Comparison of ENCODE assay signal across 8 mouse cellular contexts in the genomic region with DNA sequence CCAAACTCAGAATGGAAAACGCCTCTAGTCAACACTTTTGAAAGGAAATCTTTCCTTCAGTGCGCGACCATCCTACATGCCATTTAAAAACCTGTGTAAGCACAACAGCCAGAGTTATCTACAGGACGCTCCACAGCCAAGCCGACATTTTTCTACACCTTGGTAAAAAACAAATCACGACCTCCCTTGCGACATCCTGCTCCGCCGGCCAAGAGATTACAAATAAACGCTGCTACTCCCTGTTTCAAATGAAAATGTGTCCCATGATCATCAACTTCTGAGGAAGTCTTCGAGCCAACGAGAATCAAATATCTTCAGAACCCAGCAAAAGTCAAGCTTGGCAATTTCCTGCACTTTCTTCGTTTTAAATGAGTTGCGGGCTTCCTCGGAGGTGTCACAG. TPM values are rescaled to one million over a fixed set of nuclear protein-coding genes. Genes with fewer than 3 reads are reported as not detected.
DNase-seq lines count a peak whose midpoint lies in the region; ATAC-seq and TF ChIP-seq lines count a peak whose summit lies in the region.

No protein-coding gene starts in this region.

- peaks cover 4% of the 10 kb centered on the region for H3K4me1 ChIP-seq in testis, adult 2 months (ENCODE audit: control insufficient read depth, insufficient read depth, low read length)
- peaks cover 27% of the 10 kb centered on the region for H3K4me1 ChIP-seq in forebrain, embryonic 14.5 days (ENCODE audit: control insufficient read depth, insufficient read depth, low read length)
- H3K4me1 ChIP-seq in liver, embryonic 16.5 days (ENCODE audit: control insufficient read depth, low read depth, low read length), result peaks cover 28% of the 10 kb centered on the region
- peaks cover 21% of the 10 kb centered on the region for H3K4me1 ChIP-seq in stomach, embryonic 15.5 days

- no peak for ATAC-seq in forebrain, embryonic 14.5 days
- ATAC-seq in liver, embryonic 16.5 days (ENCODE audit: low read depth), result no peak
- ATAC-seq in stomach, embryonic 15.5 days (ENCODE audit: insufficient read depth, low FRiP score, low read depth), result no peak

- WGBS in forebrain, embryonic 14.5 days, result 6% methylated on average over 15 of the region's 15 CpGs
- WGBS in liver, embryonic 16.5 days (ENCODE audit: insufficient replicate concordance), result 3% methylated on average over 15 of the region's 15 CpGs
- under 1% methylated on average over 15 of the region's 15 CpGs for WGBS in stomach, embryonic 15.5 days

- H3K4me3 ChIP-seq in testis, adult 2 months (ENCODE audit: control insufficient read depth, low read depth, low read length), result peak overlapping the region; percentile 81
- H3K4me3 ChIP-seq in forebrain, embryonic 14.5 days (ENCODE audit: low read depth, low read length), result peak overlapping the region; percentile 86
- H3K4me3 ChIP-seq in liver, embryonic 16.5 days (ENCODE audit: low read depth, low read length), result peak overlapping the region; percentile 83
- H3K4me3 ChIP-seq in stomach, embryonic 15.5 days (replicated peaks), result peak overlapping the region; percentile 86

- H3K36me3 ChIP-seq in testis, adult 2 months (ENCODE audit: control insufficient read depth, insufficient read depth, low read length), result peaks cover 5% of the 10 kb centered on the region
- H3K36me3 ChIP-seq in forebrain, embryonic 14.5 days (ENCODE audit: control insufficient read depth, insufficient read depth, low read length), result peaks cover 26% of the 10 kb centered on the region
- H3K36me3 ChIP-seq in liver, embryonic 16.5 days (ENCODE audit: control insufficient read depth, insufficient read depth), result peaks cover 12% of the 10 kb centered on the region
- peaks cover 21% of the 10 kb centered on the region for H3K36me3 ChIP-seq in stomach, embryonic 15.5 days

- intact Hi-C loops in gastrocnemius, postnatal 14 days (cut with DNase I; ENCODE audit: low total_unique reads), result loop anchor here (5.0 kb wide), 1 partner anchor 52 kb away; no protein-coding TSS in a partner anchor

- H3K27ac ChIP-seq in testis, adult 2 months (ENCODE audit: control insufficient read depth, insufficient read depth, low read depth, low read length), result peak overlapping the region; percentile 79
- no peak overlapping the region for H3K27ac ChIP-seq in forebrain, embryonic 14.5 days (ENCODE audit: low read depth, low read length)
- peak overlapping the region; percentile 84 for H3K27ac ChIP-seq in liver, embryonic 16.5 days (ENCODE audit: low read length)
- H3K27ac ChIP-seq in stomach, embryonic 15.5 days, result peak overlapping the region; percentile 91; the same call in 1 of the 2 replicates

- peak overlapping the region; percentile 61 for H3K4me2 ChIP-seq in forebrain, embryonic 14.5 days (ENCODE audit: low read length)
- peak overlapping the region; percentile 74 for H3K4me2 ChIP-seq in liver, embryonic 16.5 days (ENCODE audit: low read depth, low read length)
- peak overlapping the region; percentile 64 for H3K4me2 ChIP-seq in stomach, embryonic 15.5 days

- TF ChIP-seq POLR2A in testis, adult 2 months (IDR thresholded peaks at IDR 0.05; ENCODE audit: control insufficient read depth, low read depth, low read length), result no peak

- H3K9me3 ChIP-seq in forebrain, embryonic 14.5 days (replicated peaks; ENCODE audit: control insufficient read depth, low read length), result no peaks in the 10 kb centered on the region
- H3K9me3 ChIP-seq in liver, embryonic 16.5 days (replicated peaks; ENCODE audit: control insufficient read depth, low read length), result no peaks in the 10 kb centered on the region
- H3K9me3 ChIP-seq in stomach, embryonic 15.5 days, result no peaks in the 10 kb centered on the region

- DNase-seq in testis, postnatal 14 days (ENCODE audit: low spot score), result no peak
- DNase-seq in forebrain, embryonic 14.5 days (ENCODE audit: low spot score), result no peak
- DNase-seq in gastrocnemius, postnatal 25 days, result no peak
- no peak for DNase-seq in yolk sac, embryonic 10.5 days (ENCODE audit: low spot score)
- DNase-seq in gastrocnemius, postnatal 14 days, result no peak

- no peaks in the 10 kb centered on the region for H3K27me3 ChIP-seq in testis, adult 2 months (ENCODE audit: control insufficient read depth, insufficient read depth, low read length)
- no peaks in the 10 kb centered on the region for H3K27me3 ChIP-seq in forebrain, embryonic 14.5 days (replicated peaks; ENCODE audit: control insufficient read depth, insufficient read depth, low read length)
- no peaks in the 10 kb centered on the region for H3K27me3 ChIP-seq in liver, embryonic 16.5 days (ENCODE audit: control insufficient read depth, insufficient read depth, low read depth, low read length)
- no peaks in the 10 kb centered on the region for H3K27me3 ChIP-seq in stomach, embryonic 15.5 days (replicated peaks)

- peak overlapping the region; percentile 88 for H3K9ac ChIP-seq in forebrain, embryonic 14.5 days (ENCODE audit: low read length)
- H3K9ac ChIP-seq in liver, embryonic 16.5 days (ENCODE audit: low read depth, low read length), result peak overlapping the region; percentile 84
- peak overlapping the region; percentile 92 for H3K9ac ChIP-seq in stomach, embryonic 15.5 days

- TF ChIP-seq CTCF in testis, adult 2 months (IDR thresholded peaks at IDR 0.05; ENCODE audit: control insufficient read depth, insufficient read depth, insufficient replicate concordance, low read depth, low read length), result no peak

RNA-seq across cellular contexts. Expression of gene Sec16a, which starts 0.6 kb away (rescaled TPM):
- polyA plus RNA-seq in testis, adult 2 months (2012; rRNA removed), result 58.1 and 58.6 TPM in 2 replicates
- 23.4 and 24.6 TPM in 2 replicates for polyA plus RNA-seq in forebrain, embryonic 14.5 days (2014; fragmentation: Nextera tagmentation; extraction: Ambion mirVana)
- 9.3 and 12.4 TPM in 2 replicates for polyA plus RNA-seq in liver, embryonic 16.5 days (2015; fragmentation: Nextera tagmentation; extraction: Ambion mirVana)
- 22.3 and 24.0 TPM in 2 replicates for polyA plus RNA-seq in stomach, embryonic 15.5 days (2015; fragmentation: Nextera tagmentation; extraction: Ambion mirVana)
- total RNA-seq in gastrocnemius, postnatal 25 days (2021), result 10 to 100 TPM; 22.0 to 23.9 TPM
- total RNA-seq in gastrocnemius, postnatal 14 days (2021), result 10 to 100 TPM; 20.9 to 24.1 TPM

RNA-seq across cellular contexts. Expression of gene Inpp5e, which starts 35.4 kb away (rescaled TPM):
- 67.3 and 71.0 TPM in 2 replicates for polyA plus RNA-seq in testis, adult 2 months (2012; rRNA removed)
- 13.9 and 16.2 TPM in 2 replicates for polyA plus RNA-seq in forebrain, embryonic 14.5 days (2014; fragmentation: Nextera tagmentation; extraction: Ambion mirVana)
- polyA plus RNA-seq in liver, embryonic 16.5 days (2015; fragmentation: Nextera tagmentation; extraction: Ambion mirVana), result 5.2 and 5.8 TPM in 2 replicates
- 17.2 and 17.4 TPM in 2 replicates for polyA plus RNA-seq in stomach, embryonic 15.5 days (2015; fragmentation: Nextera tagmentation; extraction: Ambion mirVana)
- 1 to 10 TPM; 6.5 to 7.6 TPM for total RNA-seq in gastrocnemius, postnatal 25 days (2021)
- 1 to 10 TPM; 5.7 to 5.8 TPM for total RNA-seq in gastrocnemius, postnatal 14 days (2021)

RNA-seq across cellular contexts. Expression of gene Pmpca, which starts 55.2 kb away (rescaled TPM):
- 65.5 and 74.1 TPM in 2 replicates for polyA plus RNA-seq in testis, adult 2 months (2012; rRNA removed)
- polyA plus RNA-seq in forebrain, embryonic 14.5 days (2014; fragmentation: Nextera tagmentation; extraction: Ambion mirVana), result 70.1 and 72.6 TPM in 2 replicates
- 55.8 and 57.6 TPM in 2 replicates for polyA plus RNA-seq in liver, embryonic 16.5 days (2015; fragmentation: Nextera tagmentation; extraction: Ambion mirVana)
- 86.8 and 97.9 TPM in 2 replicates for polyA plus RNA-seq in stomach, embryonic 15.5 days (2015; fragmentation: Nextera tagmentation; extraction: Ambion mirVana)
- 100 to 1,000 TPM; 128 to 139 TPM for total RNA-seq in gastrocnemius, postnatal 25 days (2021)
- 100 to 1,000 TPM; 125 to 136 TPM for total RNA-seq in gastrocnemius, postnatal 14 days (2021)

RNA-seq across cellular contexts. Expression of gene Entr1, which starts 55.3 kb away (rescaled TPM):
- 388 and 401 TPM in 2 replicates for polyA plus RNA-seq in testis, adult 2 months (2012; rRNA removed)
- polyA plus RNA-seq in forebrain, embryonic 14.5 days (2014; fragmentation: Nextera tagmentation; extraction: Ambion mirVana), result 149 and 152 TPM in 2 replicates
- polyA plus RNA-seq in liver, embryonic 16.5 days (2015; fragmentation: Nextera tagmentation; extraction: Ambion mirVana), result 34.1 and 34.4 TPM in 2 replicates
- polyA plus RNA-seq in stomach, embryonic 15.5 days (2015; fragmentation: Nextera tagmentation; extraction: Ambion mirVana), result 103 TPM in 2 replicates
- total RNA-seq in gastrocnemius, postnatal 25 days (2021), result 10 to 100 TPM; 24.9 to 27.3 TPM
- 10 to 100 TPM; 24.5 to 24.9 TPM for total RNA-seq in gastrocnemius, postnatal 14 days (2021)
